Mouse (Mus musculus): Measurements from ENCODE around the gene Cdh24.

Gene Cdh24

GRCm38 (mm10) chr14:54605752-54606321 lies 35.3 kb downstream of the Cdh24 start, which contains the start of gene 4931414P19Rik:
TSS of gene 4931414P19Rik (minus strand) at chr14:54605993.
- peak; percentile 80 for DNase-seq (ENCODE audit: low spot score)

- DNase-seq (ENCODE audit: low spot score) = no peak
Observed at GRCm38 (mm10) chr14:54603686-54604085, 37.5 kb downstream of the Cdh24 start.

- DNase-seq (ENCODE audit: low spot score) = peak; percentile 97
Observed at GRCm38 (mm10) chr14:54603038-54603654, 38.0 kb downstream of the Cdh24 start.

GRCm38 (mm10) chr14:54602613-54603012 lies 38.6 kb downstream of the Cdh24 start:
- peak; percentile 21 for DNase-seq (ENCODE audit: low spot score)

- no peak for DNase-seq (ENCODE audit: low spot score)
Observed at GRCm38 (mm10) chr14:54601601-54602000, 39.6 kb downstream of the Cdh24 start.

GRCm38 (mm10) chr14:54597084-54597483 lies 44.1 kb downstream of the Cdh24 start:
- DNase-seq (ENCODE audit: low spot score) = no peak

- no peak for DNase-seq (ENCODE audit: low spot score)
Observed at GRCm38 (mm10) chr14:54594631-54595414, 46.3 kb downstream of the Cdh24 start.

GRCm38 (mm10) chr14:54594055-54594454 lies 47.1 kb downstream of the Cdh24 start:
- DNase-seq (ENCODE audit: low spot score) = peak; percentile 46

GRCm38 (mm10) chr14:54592319-54592934 lies 48.7 kb downstream of the Cdh24 start:
- no peak for DNase-seq (ENCODE audit: low spot score)

- no peak for DNase-seq (ENCODE audit: low spot score)
Observed at GRCm38 (mm10) chr14:54591056-54591455, 50.1 kb downstream of the Cdh24 start.

- peak; percentile 86 for DNase-seq (ENCODE audit: low spot score)
Observed at GRCm38 (mm10) chr14:54583681-54584338, 57.4 kb downstream of the Cdh24 start.

GRCm38 (mm10) chr14:54582536-54582935 lies 58.6 kb downstream of the Cdh24 start:
- DNase-seq (ENCODE audit: low spot score) = no peak

All from retina, embryonic 14.5 days (tissue).